Mouse (Mus musculus) midbrain, embryonic 11.5 days (tissue): Measurements from ENCODE around the gene Asb4. TPM values are rescaled to one million over a fixed set of nuclear protein-coding genes. Genes with fewer than 3 reads are reported as not detected.

ENCODE experiments used
- ATAC-seq: fragments of 200-750 bp; cut with Nextera tagmentation; 2 replicates; pipeline ENCODE4 v1.8.0; 2017; ENCODE audit warnings: moderate TSS enrichment, moderate library complexity; ENCODE audit not compliant: low FRiP score
- DNase-seq: peaks from one replicate; pipeline ENCODE4 v3.0.0; 2015; ENCODE audit warnings: low spot score; ENCODE audit errors: missing footprints
- H3K27ac ChIP-seq: fragments of 300-500 bp; sonication (generic); 2 replicates; pipeline ENCODE4 v1.5.1; 2014; ENCODE audit warnings: low read depth, low read length
- H3K27me3 ChIP-seq: fragments of 300-500 bp; sonication (generic); 2 replicates; pipeline ENCODE4 v1.6.1; 2014; ENCODE audit warnings: mild to moderate bottlenecking, low read length, moderate library complexity, mixed read lengths; ENCODE audit not compliant: control insufficient read depth, insufficient read depth
- H3K36me3 ChIP-seq: fragments of 300-500 bp; sonication (generic); 2 replicates; pipeline ENCODE4 v1.6.1; 2014; ENCODE audit warnings: mild to moderate bottlenecking, low read length, moderate library complexity, mixed read lengths; ENCODE audit not compliant: control insufficient read depth, insufficient read depth
- H3K4me1 ChIP-seq: fragments of 300-500 bp; sonication (generic); 2 replicates; pipeline ENCODE4 v1.6.1; 2014; ENCODE audit warnings: low read length; ENCODE audit not compliant: control insufficient read depth, insufficient read depth
- H3K4me2 ChIP-seq: fragments of 300-500 bp; sonication (generic); 2 replicates; pipeline ENCODE4 v1.6.1; 2014; ENCODE audit warnings: mild to moderate bottlenecking, moderate library complexity
- H3K4me3 ChIP-seq: fragments of 300-500 bp; sonication (generic); 2 replicates; pipeline ENCODE4 v1.5.1; 2014; ENCODE audit warnings: low read depth, low read length
- H3K9ac ChIP-seq: fragments of 300-500 bp; sonication (generic); 2 replicates; pipeline ENCODE4 v1.6.1; 2014; ENCODE audit warnings: low read length
- H3K9me3 ChIP-seq: fragments of 300-500 bp; sonication (generic); 2 replicates; pipeline ENCODE4 v1.6.1; 2016; ENCODE audit warnings: low read length; ENCODE audit not compliant: control insufficient read depth
- whole genome bisulfite sequencing: fragments of 180-500 bp; shearing (Covaris S2); extraction: QIAGEN DNeasy Blood & Tissue Kit; methylation state at CpG from one replicate; pipeline ENCODE4 v1.1.7; 2014; 5-methylcytosine and 5-hydroxymethylcytosine counted together
- polyA plus RNA-seq: library from polyadenylated mRNA; unstranded; fragments of >200 nt; fragmentation: Nextera tagmentation; extraction: Ambion mirVana; gene quantifications from 2 replicates; pipeline ENCODE4 v1.2.1, GENCODE M21; 2014

The Asb4 gene
- polyA plus RNA-seq, 1 experiment from 2014 or later: 23.6 TPM

GRCm38 (mm10) chr6:5365845-5366244, 17.3 kb upstream of the Asb4 start:
- Histone ChIP-seq H3K9ac (no peak overlapping the region), H3K4me2 (no peak overlapping the region), H3K4me3 (no peak overlapping the region), H3K27me3 (no peaks in the 10 kb centered on the region), H3K27ac (no peak overlapping the region), H3K4me1 (no peaks in the 10 kb centered on the region), H3K9me3 (no peaks in the 10 kb centered on the region), H3K36me3 (no peaks in the 10 kb centered on the region)
- DNase-seq: no peak
- no peak for ATAC-seq
- WGBS: 86% methylated on average over 5 of the region's 5 CpGs

DNA sequence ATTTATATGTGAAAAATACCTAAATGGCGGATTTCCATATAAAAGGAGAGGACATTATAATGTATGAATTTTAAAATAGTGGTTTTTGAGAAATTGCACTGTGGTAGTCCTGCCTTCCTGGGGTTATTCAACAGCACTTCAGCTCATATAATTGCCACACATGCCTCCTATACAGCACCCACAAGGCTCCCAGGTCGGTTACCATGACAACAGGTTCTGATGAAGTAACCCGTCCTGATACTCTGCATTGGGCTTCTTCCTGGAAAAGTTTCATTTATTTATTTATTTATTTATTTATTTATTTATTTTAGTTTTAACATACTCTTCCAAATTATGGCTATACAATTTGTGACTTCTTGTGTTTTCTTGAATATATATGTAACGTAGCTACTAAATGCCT, 6.3 kb upstream of the Asb4 start:
- Histone ChIP-seq H3K9me3 (no peaks in the 10 kb centered on the region), H3K4me2 (no peak overlapping the region), H3K4me1 (peaks cover 31% of the 10 kb centered on the region), H3K27ac (no peak overlapping the region), H3K36me3 (no peaks in the 10 kb centered on the region), H3K4me3 (no peak overlapping the region), H3K9ac (no peak overlapping the region), H3K27me3 (no peaks in the 10 kb centered on the region)
- ATAC-seq (no peak), DNase-seq (no peak)
- WGBS: 81% methylated on average over 4 of the region's 4 CpGs

GRCm38 (mm10) chr6:5379048-5379447, 4.1 kb upstream of the Asb4 start:
- ATAC-seq (no peak), DNase-seq (peak; percentile 87)
- H3K27me3 ChIP-seq: no peaks in the 10 kb centered on the region
- peak overlapping the region; percentile 44; the same call in 1 of the 2 replicates for H3K4me2 ChIP-seq
- H3K9ac ChIP-seq: no peak overlapping the region
- WGBS: 88% methylated on average over 3 of the region's 3 CpGs
- no peaks in the 10 kb centered on the region for H3K36me3 ChIP-seq
- peak overlapping the region; percentile 94; the same call in 1 of the 2 replicates for H3K27ac ChIP-seq
- no peak overlapping the region for H3K4me3 ChIP-seq
- H3K9me3 ChIP-seq: no peaks in the 10 kb centered on the region
- peaks cover 43% of the 10 kb centered on the region for H3K4me1 ChIP-seq

DNA sequence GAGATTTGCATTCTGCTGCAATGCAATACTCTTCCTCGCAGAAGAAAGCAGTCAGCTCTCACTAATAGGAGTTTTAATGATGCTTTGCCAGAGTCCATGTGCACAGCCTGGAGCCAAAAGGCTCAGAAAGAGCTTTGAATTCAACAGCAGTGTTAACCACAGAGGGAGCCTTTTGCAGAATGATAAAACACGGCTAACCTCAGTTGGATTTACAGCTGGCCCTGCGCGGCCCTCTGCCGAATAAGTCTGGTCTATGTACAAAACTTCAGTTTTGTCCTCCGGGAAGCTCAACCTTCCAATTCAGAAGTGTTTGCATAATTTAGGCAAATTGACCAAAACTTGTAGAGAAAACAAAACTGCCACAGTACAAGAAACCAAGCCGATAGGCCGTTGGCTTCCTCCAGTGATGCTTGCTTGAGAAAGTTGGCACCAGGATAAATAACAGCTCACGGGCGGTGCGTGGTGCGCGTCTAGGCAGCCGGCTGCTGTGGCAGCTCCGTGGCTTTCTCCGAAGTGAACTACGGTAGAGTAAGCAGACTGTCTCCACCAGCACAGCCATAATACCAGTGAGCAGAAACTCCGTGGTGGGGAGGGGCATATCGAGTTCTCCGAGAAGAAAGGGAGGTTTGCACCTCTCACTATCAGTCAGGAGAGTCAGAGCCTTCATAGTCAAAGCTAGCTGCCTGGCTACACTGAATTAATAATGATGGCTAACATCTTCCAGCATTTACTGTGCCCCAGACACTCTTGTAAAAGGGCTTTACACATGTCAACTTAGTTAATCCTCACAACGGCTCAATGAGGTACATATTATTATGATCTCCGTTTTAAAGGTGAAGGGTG, 3.2 kb upstream of the Asb4 start:
- Histone ChIP-seq H3K4me2 (peak overlapping the region; percentile 44), H3K4me3 (peak overlapping the region; percentile 13), H3K9me3 (no peaks in the 10 kb centered on the region), H3K36me3 (no peaks in the 10 kb centered on the region), H3K4me1 (peaks cover 42% of the 10 kb centered on the region), H3K27me3 (no peaks in the 10 kb centered on the region), H3K27ac (peak overlapping the region; percentile 94), H3K9ac (peak overlapping the region; percentile 53)
- 9% methylated on average over 22 of the region's 22 CpGs for WGBS
- DNase-seq: peak; percentile 96
- no peak; the same call in 1 of the 2 replicates for ATAC-seq

DNA sequence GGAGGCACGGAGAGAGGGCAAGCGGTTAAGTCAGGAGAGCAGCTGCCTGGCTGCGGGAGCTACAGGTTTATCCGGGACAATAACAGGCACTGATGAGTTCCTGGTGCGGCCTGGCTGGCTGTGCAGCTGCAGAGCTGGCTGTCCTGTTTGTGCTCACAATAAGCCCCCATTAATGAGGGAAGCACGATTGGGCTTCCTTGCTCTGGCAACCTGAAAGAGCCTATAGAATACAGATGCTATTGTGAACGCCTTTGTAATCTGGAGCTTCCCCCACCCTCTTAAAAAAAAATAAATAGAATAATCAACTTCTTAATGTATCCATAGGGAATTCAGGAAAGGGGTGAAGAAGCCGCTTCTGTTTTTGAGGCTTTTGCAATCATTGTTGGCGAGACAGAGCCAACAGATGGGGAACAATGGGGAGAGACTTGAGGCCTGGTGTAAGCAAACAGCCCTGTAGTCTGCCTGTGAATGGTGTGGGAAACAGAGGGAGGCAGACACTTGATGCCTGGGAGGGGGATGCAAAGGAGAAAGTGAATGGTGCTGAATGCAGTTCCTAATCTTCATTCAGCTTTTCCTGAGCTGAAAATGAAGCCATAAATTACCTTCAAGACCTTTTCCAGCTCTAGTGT, 2.4 kb upstream of the Asb4 start:
- DNase-seq: no peak
- H3K36me3 ChIP-seq: no peaks in the 10 kb centered on the region
- H3K27me3 ChIP-seq: no peaks in the 10 kb centered on the region
- no peak overlapping the region for H3K4me3 ChIP-seq
- H3K9me3 ChIP-seq: no peaks in the 10 kb centered on the region
- WGBS: 4% methylated on average over 9 of the region's 9 CpGs
- peak overlapping the region; percentile 94 for H3K27ac ChIP-seq
- peak; percentile 85 for ATAC-seq
- H3K4me2 ChIP-seq: peak overlapping the region; percentile 44
- peak overlapping the region; percentile 53; the same call in 1 of the 2 replicates for H3K9ac ChIP-seq
- peaks cover 42% of the 10 kb centered on the region for H3K4me1 ChIP-seq

GRCm38 (mm10) chr6:5381918-5382582, 1.1 kb upstream of the Asb4 start:
- peaks cover 42% of the 10 kb centered on the region for H3K4me1 ChIP-seq
- ATAC-seq: no peak
- no peak for DNase-seq
- H3K36me3 ChIP-seq: no peaks in the 10 kb centered on the region
- H3K4me2 ChIP-seq: no peak overlapping the region
- no peaks in the 10 kb centered on the region for H3K27me3 ChIP-seq
- no peak overlapping the region for H3K27ac ChIP-seq
- 0 out of 2 replicates have a peak overlapping the region, but pooled peaks have one; percentile 25 for H3K9ac ChIP-seq
- WGBS: 52% methylated on average over 13 of the region's 13 CpGs
- H3K4me3 ChIP-seq: no peak overlapping the region
- no peaks in the 10 kb centered on the region for H3K9me3 ChIP-seq

DNA sequence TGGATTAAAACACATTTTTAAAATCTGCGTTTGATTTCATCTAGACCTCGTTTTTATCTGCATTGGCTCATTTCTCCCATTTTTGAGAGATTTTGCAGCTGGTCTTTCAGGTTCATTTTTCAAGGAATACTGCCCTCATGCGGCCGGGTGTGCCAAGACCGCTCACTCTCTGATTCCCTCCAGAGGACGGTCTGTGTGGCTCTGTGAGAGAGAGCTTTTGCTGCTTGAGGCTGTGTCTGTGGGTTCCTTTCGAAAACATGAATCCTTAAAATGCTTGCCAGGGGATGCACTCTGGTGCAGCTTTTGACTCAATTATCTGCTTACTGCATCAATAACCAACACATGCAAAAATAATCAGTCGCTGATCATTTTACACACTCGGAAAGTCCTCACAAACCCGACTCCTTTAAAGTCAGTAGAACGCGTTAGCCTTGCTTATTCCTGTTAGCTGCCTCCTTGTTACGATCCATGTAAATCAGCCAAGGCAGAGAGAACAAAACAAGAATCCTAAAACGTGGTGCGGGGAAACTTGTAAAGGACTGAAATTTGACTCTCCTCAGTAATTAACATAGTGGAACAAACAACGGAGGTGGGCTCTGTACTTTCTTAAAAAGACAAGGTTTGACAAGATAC, 487 bp upstream of the Asb4 start:
- ATAC-seq (peak; percentile 36), DNase-seq (peak; percentile 97)
- H3K4me3 ChIP-seq: peak overlapping the region; percentile 15; the same call in 1 of the 2 replicates
- H3K9me3 ChIP-seq: no peaks in the 10 kb centered on the region
- H3K36me3 ChIP-seq: no peaks in the 10 kb centered on the region
- H3K4me1 ChIP-seq: peaks cover 42% of the 10 kb centered on the region
- H3K27me3 ChIP-seq: no peaks in the 10 kb centered on the region
- peak overlapping the region; percentile 82 for H3K27ac ChIP-seq
- H3K4me2 ChIP-seq: peak overlapping the region; percentile 44
- WGBS: 1% methylated on average over 16 of the region's 16 CpGs
- peak overlapping the region; percentile 25 for H3K9ac ChIP-seq

DNA sequence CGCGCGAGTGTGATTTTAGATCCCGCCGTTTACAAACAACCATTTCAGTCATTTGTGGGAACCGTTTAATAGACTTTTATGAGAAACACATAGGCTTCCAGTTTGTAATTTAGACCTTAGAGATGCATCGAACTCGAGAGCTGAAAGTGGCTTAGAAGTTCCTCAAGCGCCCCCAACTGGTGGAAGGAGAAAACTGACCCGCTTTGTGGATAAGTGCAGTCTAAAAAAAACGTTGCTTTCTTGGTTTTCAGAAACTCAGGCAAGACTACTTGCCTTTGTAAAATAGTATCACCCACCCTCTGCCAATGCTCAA, 948 bp downstream of the Asb4 start:
- no peaks in the 10 kb centered on the region for H3K36me3 ChIP-seq
- DNase-seq (peak; percentile 98), ATAC-seq (no peak)
- under 1% methylated on average over 11 of the region's 11 CpGs for WGBS
- H3K9ac ChIP-seq: peak overlapping the region; percentile 25
- H3K27me3 ChIP-seq: no peaks in the 10 kb centered on the region
- no peaks in the 10 kb centered on the region for H3K9me3 ChIP-seq
- peaks cover 41% of the 10 kb centered on the region for H3K4me1 ChIP-seq
- H3K27ac ChIP-seq: peak overlapping the region; percentile 82
- peak overlapping the region; percentile 18 for H3K4me3 ChIP-seq
- H3K4me2 ChIP-seq: peak overlapping the region; percentile 44
